Mouse (Mus musculus) megakaryocyte, embryonic 14.5 days (primary cell): ENCODE measurements at regions not wholly inside any gene's neighbourhood (a gene's known extent, or its start where the extent isn't known, plus 50 kb on each side); places are given as distances from the start of the nearest gene placed in this dataset.

Experiments
- FLI1 ChIP-seq: IDR thresholded peaks from 2 replicates; pipeline ENCODE4 v1.6.1; 2012; ENCODE audit warnings: low read length, inconsistent platforms, mixed read lengths
- GATA1 ChIP-seq: IDR thresholded peaks from 3 replicates; pipeline ENCODE4 v1.6.1; 2012; ENCODE audit warnings: mixed read lengths, low read length, inconsistent platforms, borderline replicate concordance

- TF ChIP-seq GATA1: no peak
- no peak for TF ChIP-seq FLI1
Observed at GRCm38 (mm10) chr15:67227456-67228164, 726.9 kb upstream of the Lrrc6 start.
